Mouse (Mus musculus): ENCODE measurements around the gene Maz.

DNA sequence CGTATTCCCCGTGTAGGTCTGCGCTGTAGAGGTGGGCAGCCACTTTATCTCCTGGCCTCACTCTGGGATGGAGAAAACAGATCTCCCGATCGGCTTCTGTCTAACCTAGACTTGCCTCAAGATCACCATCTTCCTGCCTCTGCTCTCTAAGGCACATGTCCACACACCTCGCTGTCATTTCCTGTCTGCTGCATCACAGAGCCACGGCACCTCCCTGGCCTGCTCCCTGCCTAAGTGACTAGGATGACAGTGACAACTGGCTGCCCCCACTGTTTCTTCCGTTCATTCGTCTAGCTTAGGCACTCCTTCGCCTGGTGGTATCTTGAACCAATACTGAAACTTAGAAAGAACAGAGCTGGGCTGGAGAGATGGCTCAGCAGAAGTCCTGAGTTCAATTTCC is 27.3 kb downstream of the Maz start:
- TF ChIP-seq CTCF (IDR thresholded peaks at IDR 0.05; ENCODE audit: low read depth), result no peak
- TF ChIP-seq EP300 (IDR thresholded peaks at IDR 0.05; ENCODE audit: low read depth), result no peak

All from heart, postnatal 0 days (tissue).